Mouse (Mus musculus) lung, postnatal 0 days (tissue): Measurements from ENCODE around the gene Ak8. TPM values are rescaled to one million over a fixed set of nuclear protein-coding genes. Genes with fewer than 3 reads are reported as not detected.
A peak's percentile ranks its signal among the peaks of the same experiment; 100 is the strongest.

ENCODE experiments used
- ATAC-seq: fragments of 200-750 bp; cut with Nextera tagmentation; 2 replicates; pipeline ENCODE4 v1.8.0; 2017; ENCODE audit warnings: moderate library complexity
- DNase-seq: peaks from one replicate; pipeline ENCODE4 v3.0.0-alpha.2; 2016; ENCODE audit warnings: low spot score
- H3K27ac ChIP-seq: fragments of 300-500 bp; sonication (generic); 2 replicates; pipeline ENCODE4 v1.5.1; 2014; ENCODE audit warnings: antibody characterized with exemption, mild to moderate bottlenecking, low read length, mixed read lengths
- H3K27me3 ChIP-seq: fragments of 300-500 bp; sonication (generic); replicated peaks from 2 replicates; pipeline ENCODE4 v1.6.1; 2014; ENCODE audit warnings: low read length, mixed read lengths; ENCODE audit not compliant: insufficient read depth
- H3K36me3 ChIP-seq: fragments of 300-500 bp; sonication (generic); 2 replicates; pipeline ENCODE4 v1.6.1; 2014; ENCODE audit warnings: low read length, mixed read lengths; ENCODE audit not compliant: insufficient read depth
- H3K4me1 ChIP-seq: fragments of 300-500 bp; sonication (generic); 2 replicates; pipeline ENCODE4 v1.6.1; 2014; ENCODE audit warnings: antibody characterized with exemption, low read depth, low read length, mixed read lengths; ENCODE audit not compliant: insufficient read depth
- H3K4me2 ChIP-seq: fragments of 300-500 bp; sonication (generic); replicated peaks from 2 replicates; pipeline ENCODE4 v1.6.1; 2014; ENCODE audit warnings: low read depth, mild to moderate bottlenecking, low read length, moderate library complexity, mixed read lengths
- H3K4me3 ChIP-seq: fragments of 300-500 bp; sonication (generic); 2 replicates; pipeline ENCODE4 v1.5.1; 2014; ENCODE audit warnings: low read depth, low read length
- H3K9ac ChIP-seq: fragments of 300-500 bp; sonication (generic); replicated peaks from 2 replicates; pipeline ENCODE4 v1.6.1; 2014; ENCODE audit warnings: low read depth, mild to moderate bottlenecking
- H3K9me3 ChIP-seq: fragments of 300-500 bp; sonication (generic); 2 replicates; pipeline ENCODE4 v1.6.1; 2016; ENCODE audit warnings: low read length, mixed read lengths
- CTCF ChIP-seq: IDR thresholded peaks from 2 replicates; pipeline ENCODE4 v1.5.1; 2016; ENCODE audit warnings: antibody characterized with exemption, mild to moderate bottlenecking
- EP300 ChIP-seq: IDR thresholded peaks from 2 replicates; pipeline ENCODE4 v1.6.1; 2016; ENCODE audit warnings: antibody characterized with exemption, mild to moderate bottlenecking, control low read depth
- WGBS: fragments of 180-500 bp; shearing (Covaris S2); extraction: QIAGEN DNeasy Blood & Tissue Kit; methylation state at CpG from one replicate; pipeline ENCODE4 v1.1.7; 2014; 5-methylcytosine and 5-hydroxymethylcytosine counted together
- polyA plus RNA-seq: library from polyadenylated mRNA; unstranded; fragments of >200 nt; fragmentation: Nextera tagmentation; extraction: Ambion mirVana; gene quantifications from 2 replicates; pipeline ENCODE4 v1.2.1, GENCODE M21; 2015

The Ak8 gene
- polyA plus RNA-seq, 1 experiment from 2014 or later = 8.7 TPM

DNA sequence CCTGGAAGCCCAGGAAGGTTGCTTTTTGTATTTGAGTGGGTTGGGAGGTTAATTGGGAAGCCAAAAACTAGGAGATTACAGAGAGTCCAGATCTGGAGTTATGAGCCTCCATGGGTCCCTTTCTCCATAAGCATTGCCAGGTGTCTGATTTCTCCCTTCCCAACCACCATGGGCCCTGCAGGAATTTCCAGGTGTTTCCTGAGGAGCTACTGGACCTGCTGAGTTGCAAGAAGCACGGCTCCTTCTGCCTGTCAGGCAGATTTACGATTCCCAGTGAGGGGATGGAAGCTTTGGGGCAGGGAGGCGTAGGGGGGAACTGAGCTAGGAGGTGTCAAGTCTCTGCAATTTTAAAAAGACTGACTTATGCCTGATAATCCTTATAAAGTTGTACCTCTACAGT lies 34.1 kb upstream of the Ak8 start:
- WGBS = 77% methylated on average over 3 of the region's 3 CpGs
- no peak for TF ChIP-seq EP300
- no peak for TF ChIP-seq CTCF
- no peak overlapping the region for H3K27ac ChIP-seq
- ATAC-seq = no peak
- no peaks in the 10 kb centered on the region for H3K9me3 ChIP-seq
- no peak overlapping the region for H3K4me3 ChIP-seq
- no peaks in the 10 kb centered on the region for H3K4me1 ChIP-seq
- no peak overlapping the region for H3K9ac ChIP-seq
- H3K4me2 ChIP-seq = no peak overlapping the region
- peaks cover 38% of the 10 kb centered on the region; the same call in 1 of the 2 replicates for H3K36me3 ChIP-seq
- no peak for DNase-seq
- H3K27me3 ChIP-seq = no peaks in the 10 kb centered on the region

- TF ChIP-seq CTCF (no peak), EP300 (no peak)
- Histone ChIP-seq H3K4me1 (no peaks in the 10 kb centered on the region), H3K4me3 (no peak overlapping the region), H3K27ac (no peak overlapping the region), H3K36me3 (peaks cover 39% of the 10 kb centered on the region), H3K27me3 (no peaks in the 10 kb centered on the region), H3K9ac (no peak overlapping the region), H3K9me3 (no peaks in the 10 kb centered on the region), H3K4me2 (no peak overlapping the region)
- 63% methylated on average over 2 of the region's 2 CpGs for WGBS
- ATAC-seq (no peak), DNase-seq (no peak)
These were observed 28.5 kb upstream of the Ak8 start for GRCm38 (mm10) chr2:28671438-28671837.

DNA sequence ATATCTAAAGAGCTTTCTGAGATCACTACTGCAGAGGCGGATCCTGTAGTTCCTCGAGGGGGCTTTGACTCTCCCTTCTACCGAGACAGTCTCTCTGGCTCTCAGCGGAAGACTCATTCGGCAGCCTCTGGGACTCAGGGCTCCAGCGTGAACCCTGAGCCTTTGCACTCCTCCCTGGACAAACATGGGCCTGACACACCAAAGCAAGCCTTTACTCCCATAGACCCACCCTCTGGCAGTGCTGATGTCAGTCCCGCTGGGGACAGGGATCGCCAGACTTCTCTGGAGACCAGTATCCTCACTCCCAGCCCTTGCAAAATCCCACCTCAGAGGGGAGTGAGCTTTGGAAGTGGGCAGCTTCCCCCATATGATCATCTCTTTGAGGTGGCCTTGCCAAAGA lies 24.0 kb upstream of the Ak8 start:
- ATAC-seq (no peak), DNase-seq (no peak)
- H3K4me2 ChIP-seq = no peak overlapping the region
- H3K9ac ChIP-seq = no peak overlapping the region
- peaks cover 56% of the 10 kb centered on the region for H3K36me3 ChIP-seq
- no peaks in the 10 kb centered on the region for H3K4me1 ChIP-seq
- H3K4me3 ChIP-seq = no peak overlapping the region
- no peak overlapping the region for H3K27ac ChIP-seq
- WGBS = 92% methylated on average over 8 of the region's 8 CpGs
- TF ChIP-seq EP300 (no peak), CTCF (no peak)
- H3K9me3 ChIP-seq = no peaks in the 10 kb centered on the region
- H3K27me3 ChIP-seq = no peaks in the 10 kb centered on the region

DNA sequence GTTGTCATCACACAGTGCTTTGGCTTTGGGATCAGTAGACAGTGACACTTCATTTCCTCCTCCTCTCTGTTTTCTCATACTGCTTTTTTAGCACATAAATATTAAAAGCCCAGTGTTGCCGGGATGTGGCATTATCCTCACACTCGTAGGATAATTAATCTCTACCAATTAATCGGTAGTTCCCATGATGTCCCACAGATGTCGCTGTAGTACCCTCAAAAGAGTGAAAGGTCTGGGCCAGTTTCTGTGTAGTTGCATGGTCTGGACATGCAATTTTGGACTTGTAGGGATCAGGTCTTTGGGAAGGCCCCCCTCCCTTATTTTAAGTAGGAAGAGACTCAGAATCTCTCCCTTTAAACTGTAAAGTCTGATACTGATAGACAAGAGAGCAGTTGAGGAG lies 19.3 kb upstream of the Ak8 start:
- no peak overlapping the region for H3K4me3 ChIP-seq
- peak; percentile 69 for TF ChIP-seq CTCF
- no peak for TF ChIP-seq EP300
- no peak overlapping the region for H3K9ac ChIP-seq
- ATAC-seq (no peak), DNase-seq (peak; percentile 36)
- peaks cover 66% of the 10 kb centered on the region for H3K36me3 ChIP-seq
- H3K9me3 ChIP-seq = no peaks in the 10 kb centered on the region
- no peaks in the 10 kb centered on the region for H3K27me3 ChIP-seq
- WGBS = 33% methylated on average over 4 of the region's 4 CpGs
- H3K4me2 ChIP-seq = no peak overlapping the region
- H3K4me1 ChIP-seq = no peaks in the 10 kb centered on the region
- no peak overlapping the region for H3K27ac ChIP-seq

DNA sequence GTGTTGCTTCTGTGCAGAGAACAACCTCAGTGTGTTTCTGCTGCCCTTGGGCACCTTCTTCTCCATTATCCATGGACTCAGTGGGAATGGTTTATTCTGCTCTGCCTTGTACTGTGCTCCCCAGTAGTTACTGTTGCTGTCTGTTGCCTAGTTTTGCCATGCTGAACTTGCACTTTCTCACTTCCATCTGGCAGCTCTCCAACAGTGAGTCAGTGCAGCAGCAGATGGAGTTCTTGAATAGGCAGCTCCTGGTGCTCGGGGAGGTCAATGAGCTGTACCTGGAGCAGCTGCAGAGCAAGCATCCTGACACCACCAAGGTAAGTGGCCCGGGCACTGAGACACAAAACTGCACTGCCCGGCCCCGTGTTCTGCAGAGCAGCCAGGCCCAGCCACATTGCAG lies 18.2 kb upstream of the Ak8 start:
- no peak overlapping the region for H3K4me2 ChIP-seq
- 76% methylated on average over 4 of the region's 4 CpGs for WGBS
- DNase-seq (peak; percentile 16), ATAC-seq (no peak)
- no peak overlapping the region for H3K9ac ChIP-seq
- H3K4me3 ChIP-seq = no peak overlapping the region
- no peaks in the 10 kb centered on the region for H3K4me1 ChIP-seq
- H3K9me3 ChIP-seq = no peaks in the 10 kb centered on the region
- H3K27ac ChIP-seq = no peak overlapping the region
- H3K27me3 ChIP-seq = no peaks in the 10 kb centered on the region
- no peak for TF ChIP-seq CTCF
- TF ChIP-seq EP300 = no peak
- peaks cover 57% of the 10 kb centered on the region for H3K36me3 ChIP-seq

DNA sequence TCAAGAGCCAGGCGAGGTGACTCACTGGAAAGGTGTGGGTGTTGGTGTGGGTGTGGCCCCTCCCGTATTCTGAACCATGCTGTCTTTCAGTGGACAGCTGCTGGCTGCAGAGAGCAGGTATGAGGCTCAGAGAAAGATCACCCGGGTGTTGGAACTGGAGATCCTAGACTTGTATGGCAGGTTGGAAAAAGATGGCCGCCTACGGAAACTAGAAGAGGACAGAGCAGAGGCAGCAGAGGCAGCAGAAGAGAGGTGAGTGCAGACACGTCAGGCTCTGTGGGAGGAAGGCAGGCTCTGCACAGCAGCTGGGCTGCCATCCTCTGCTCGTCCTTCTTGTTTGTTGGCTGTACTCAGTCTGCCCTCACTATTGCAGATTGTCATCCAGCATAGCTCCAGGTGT lies 14.1 kb upstream of the Ak8 start:
- 78% methylated on average over 7 of the region's 7 CpGs for WGBS

GRCm38 (mm10) chr2:28688431-28688830 lies 11.5 kb upstream of the Ak8 start:
- Histone ChIP-seq H3K9me3 (no peaks in the 10 kb centered on the region), H3K36me3 (peaks cover 18% of the 10 kb centered on the region; the same call in 1 of the 2 replicates), H3K4me2 (no peak overlapping the region), H3K4me3 (no peak overlapping the region), H3K4me1 (no peaks in the 10 kb centered on the region), H3K27ac (no peak overlapping the region), H3K9ac (no peak overlapping the region), H3K27me3 (no peaks in the 10 kb centered on the region)
- peak; percentile 81 for TF ChIP-seq CTCF
- no peak for TF ChIP-seq EP300
- DNase-seq (peak; percentile 42), ATAC-seq (no peak; the same call in 1 of the 2 replicates)
- 33% methylated on average over 3 of the region's 3 CpGs for WGBS

More for the DNA sequence above, 14.1 kb upstream of the Ak8 start:
- H3K27me3 ChIP-seq = no peaks in the 10 kb centered on the region
- no peaks in the 10 kb centered on the region for H3K4me1 ChIP-seq
- TF ChIP-seq EP300 = no peak
- H3K4me2 ChIP-seq = no peak overlapping the region
- ATAC-seq = no peak
- peaks cover 38% of the 10 kb centered on the region for H3K36me3 ChIP-seq
- no peak overlapping the region for H3K4me3 ChIP-seq
- DNase-seq = no peak
- H3K9me3 ChIP-seq = no peaks in the 10 kb centered on the region
- no peak overlapping the region for H3K9ac ChIP-seq
- no peak overlapping the region for H3K27ac ChIP-seq
